Mouse (Mus musculus) lung, adult 18-20 months (tissue): ENCODE measurements at regions not wholly inside any gene's neighbourhood (a gene's known extent, or its start where the extent isn't known, plus 50 kb on each side); places are given as distances from the start of the nearest gene placed in this dataset.

Experiments used
- DNase-seq, 2 experiments: peaks; one replicate each; pipeline ENCODE4 v3.0.0; 2022; ENCODE audit warnings: mixed read lengths in 2 of 2

DNA sequence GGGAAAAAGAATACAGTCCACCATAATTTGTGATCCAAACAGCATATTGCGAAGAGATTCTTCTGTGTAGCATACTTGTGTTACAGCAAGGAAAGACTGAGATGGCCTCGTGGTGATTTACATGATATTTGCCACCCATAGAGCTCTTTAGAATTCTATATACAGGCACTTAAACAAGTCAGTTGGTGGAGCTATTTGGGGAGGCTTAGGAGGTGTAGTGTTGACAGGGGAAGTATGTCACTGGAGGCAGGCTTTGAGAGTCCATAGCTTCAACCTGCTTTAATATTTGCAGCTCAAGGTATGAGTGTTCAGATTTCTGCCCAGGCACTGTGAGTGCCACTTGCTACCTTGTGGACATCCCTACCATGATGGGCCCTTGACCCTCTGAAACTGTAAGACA lies 187.3 kb downstream of the Ostf1 start:
- DNase-seq: no peak

DNA sequence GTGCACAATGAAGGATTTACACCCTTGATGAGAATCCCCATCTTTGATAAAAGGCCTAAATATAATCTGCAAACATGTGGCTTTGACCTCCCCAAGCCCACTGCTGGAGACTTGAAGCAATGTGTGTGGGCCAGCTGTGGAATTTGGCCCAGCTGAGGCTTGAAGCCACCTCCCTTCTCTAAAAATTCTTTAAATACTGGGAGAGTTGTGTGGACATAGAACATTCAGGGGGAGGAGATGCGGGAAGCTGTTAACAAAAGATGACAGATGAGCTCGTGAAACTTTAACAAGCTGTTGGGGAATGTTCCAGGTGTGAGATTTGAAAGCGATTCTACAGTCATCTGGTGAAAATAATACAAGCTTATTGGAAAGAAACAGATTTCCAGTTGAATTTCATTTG lies 195.3 kb downstream of the Ostf1 start:
- no peak for DNase-seq

DNA sequence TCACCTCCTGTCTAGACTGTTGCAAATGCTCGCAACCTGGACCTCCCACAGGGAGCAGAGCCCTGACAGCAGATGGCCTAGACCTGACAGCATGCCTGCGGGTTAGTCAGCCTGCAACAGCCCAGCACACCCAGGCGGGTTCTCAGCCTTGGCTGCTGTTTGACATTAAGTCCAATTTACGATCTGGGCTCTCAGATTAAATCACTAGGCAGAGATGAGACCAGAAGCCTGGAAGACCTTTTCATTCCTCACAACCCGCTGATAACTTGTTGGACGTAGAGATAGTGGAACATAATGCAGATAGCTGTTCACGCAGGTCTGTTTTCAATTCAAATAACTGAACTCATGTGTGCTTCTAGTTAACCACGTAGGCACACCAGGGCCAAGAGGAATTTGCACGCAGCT lies 211.2 kb downstream of the Ostf1 start:
- DNase-seq: peak; percentile 4 to 21

- no peak for DNase-seq
These were observed 213.1 kb downstream of the Ostf1 start for GRCm38 (mm10) chr19:18418548-18418947.

GRCm38 (mm10) chr19:18377466-18378089 lies 254.0 kb downstream of the Ostf1 start:
- no peak for DNase-seq

DNA sequence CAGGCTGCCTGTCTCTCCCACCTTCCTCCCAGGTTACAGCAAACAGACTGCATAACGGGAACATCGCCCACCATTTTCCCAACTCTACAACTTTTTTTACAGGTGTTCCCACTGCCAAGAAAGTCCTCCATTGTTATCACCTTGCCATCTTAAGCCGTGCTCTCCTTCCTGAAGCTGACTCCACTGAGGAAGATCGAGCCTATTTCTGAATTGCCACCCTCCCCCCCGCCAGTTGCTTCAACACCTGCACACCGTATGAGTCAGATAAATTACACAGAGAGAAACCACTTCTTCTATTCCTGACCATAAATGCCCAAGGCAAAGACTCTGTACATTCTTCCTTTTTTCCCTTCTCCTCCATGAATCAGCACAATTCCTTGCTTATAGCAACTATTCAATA lies 263.0 kb downstream of the Ostf1 start:
- no peak for DNase-seq

GRCm38 (mm10) chr19:18353960-18354359 lies 277.7 kb downstream of the Ostf1 start:
- no peak for DNase-seq

- DNase-seq: no peak
These were observed 285.9 kb downstream of the Ostf1 start for GRCm38 (mm10) chr19:18345735-18346134.

DNA sequence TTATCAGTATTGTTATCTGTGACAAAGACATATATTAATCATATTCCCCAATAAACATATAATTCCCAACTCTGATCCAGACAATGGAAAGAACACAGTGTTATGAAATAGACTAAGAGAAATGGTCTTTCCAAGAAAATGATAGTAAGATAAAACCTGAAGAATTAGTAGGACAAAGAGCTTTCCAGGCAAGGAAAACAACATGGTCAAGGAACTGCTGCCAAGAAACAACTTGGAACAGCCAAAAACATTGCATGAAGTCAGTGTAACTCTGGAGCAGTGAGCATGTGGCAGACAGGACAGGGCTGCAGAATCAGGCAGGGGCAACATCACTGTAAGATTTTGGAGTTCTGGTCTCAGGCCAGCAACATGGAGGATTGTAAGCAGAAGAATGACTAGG lies 288.0 kb downstream of the Ostf1 start:
- peak; percentile 3 to 9 for DNase-seq

GRCm38 (mm10) chr19:18343003-18343402 lies 288.6 kb downstream of the Ostf1 start:
- DNase-seq: no peak

DNA sequence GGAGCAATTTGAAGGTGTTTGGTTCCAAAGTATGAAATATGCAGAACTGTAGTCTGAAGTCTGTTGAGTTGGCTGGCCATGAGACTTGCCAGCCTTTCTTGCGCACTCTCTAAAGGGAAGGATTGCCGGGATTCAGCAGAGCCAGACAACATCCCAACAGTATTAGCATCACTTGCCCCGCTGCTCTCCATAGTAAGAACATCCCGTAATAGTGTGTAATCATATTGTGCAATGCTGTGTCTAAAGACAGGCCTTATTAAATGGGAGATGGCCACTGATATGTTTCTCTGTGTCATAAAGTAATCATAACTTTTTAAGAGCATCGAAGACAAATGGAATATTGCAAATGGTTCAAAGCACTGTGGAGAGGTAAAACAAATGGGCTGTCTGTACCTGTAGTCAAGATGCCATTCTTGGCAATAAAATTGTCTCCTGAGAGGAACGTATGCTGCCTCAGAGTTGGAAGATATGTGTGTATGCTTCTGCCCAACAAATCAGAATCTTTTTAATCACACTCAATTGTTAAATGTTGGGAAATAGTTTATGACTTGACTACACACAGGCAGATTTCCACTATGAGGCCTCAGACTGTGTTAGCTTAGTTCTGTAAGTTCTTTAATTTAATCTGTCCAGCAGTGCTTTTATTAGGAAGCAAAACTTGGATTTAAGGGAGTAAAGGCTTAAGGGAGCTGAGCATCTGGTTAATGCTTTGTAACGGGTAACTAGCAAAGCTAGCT lies 293.6 kb downstream of the Ostf1 start:
- DNase-seq: no peak

GRCm38 (mm10) chr19:18336637-18337036 lies 295.0 kb downstream of the Ostf1 start:
- no peak for DNase-seq

- DNase-seq: no peak
These were observed 297.0 kb downstream of the Ostf1 start for GRCm38 (mm10) chr19:18334639-18335038.

DNA sequence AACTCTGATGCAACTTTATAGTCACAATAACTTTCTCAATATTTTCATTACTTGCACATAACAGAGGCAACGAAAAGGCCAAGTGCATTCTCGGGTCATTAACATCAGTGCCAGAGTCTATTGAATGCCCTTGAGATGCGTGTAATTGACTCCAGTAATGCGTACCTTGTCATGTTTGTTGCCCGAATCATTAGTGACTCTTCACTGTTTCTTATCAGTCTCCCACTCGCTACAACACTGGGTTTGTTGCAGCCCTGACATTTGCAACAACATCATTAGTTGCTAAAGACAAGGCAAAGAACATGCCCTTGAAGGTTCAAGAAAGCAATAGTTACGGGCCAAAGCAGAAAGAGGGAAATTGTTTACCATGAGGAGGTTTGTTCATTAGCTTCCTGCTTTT lies 299.8 kb downstream of the Ostf1 start:
- DNase-seq: no peak

DNA sequence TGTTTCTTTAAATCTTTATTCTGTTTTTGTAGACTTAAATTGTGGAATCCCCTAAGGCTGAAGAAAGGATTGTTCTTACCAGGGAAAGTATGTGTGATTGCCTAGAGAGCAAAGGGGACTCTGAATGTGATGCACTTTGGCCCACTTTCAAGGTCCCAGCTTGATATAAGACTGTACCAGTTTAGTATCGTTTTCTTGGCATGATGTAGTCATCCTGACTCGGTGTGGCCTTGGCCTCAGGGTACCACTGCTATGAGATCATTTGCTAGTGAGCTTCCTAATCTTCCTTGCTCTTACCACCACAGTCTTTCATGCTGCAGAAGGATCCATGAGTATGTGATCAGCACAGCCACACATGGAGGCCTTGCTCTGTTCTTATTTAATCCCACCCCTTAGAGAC lies 302.2 kb downstream of the Ostf1 start:
- no peak for DNase-seq

DNA sequence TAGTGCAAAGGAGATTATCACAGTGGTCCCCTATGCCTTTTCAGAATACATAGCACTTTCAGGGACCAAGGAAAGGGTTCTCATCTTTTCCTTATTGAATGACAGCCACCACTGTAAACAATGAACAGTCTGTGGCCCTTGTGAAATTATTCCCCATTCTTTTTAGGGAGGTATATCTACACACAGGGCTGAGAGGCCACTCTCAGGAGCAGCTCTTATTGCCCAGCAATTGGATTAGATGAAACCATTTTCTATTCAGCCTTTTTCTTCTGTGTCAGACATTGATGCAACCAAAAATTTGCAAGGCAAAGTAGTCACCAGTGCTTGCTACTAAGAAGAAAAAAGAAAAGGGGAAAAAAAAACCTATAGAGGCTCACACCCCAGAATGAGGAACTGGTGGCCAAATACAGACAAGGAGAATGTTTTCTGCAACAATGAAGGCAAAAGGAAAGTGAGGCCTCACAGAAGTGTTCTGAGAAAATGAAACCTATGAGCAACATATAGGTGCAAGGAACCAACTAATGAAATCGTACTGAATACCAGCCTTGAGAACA lies 313.2 kb downstream of the Ostf1 start:
- no peak for DNase-seq

DNA sequence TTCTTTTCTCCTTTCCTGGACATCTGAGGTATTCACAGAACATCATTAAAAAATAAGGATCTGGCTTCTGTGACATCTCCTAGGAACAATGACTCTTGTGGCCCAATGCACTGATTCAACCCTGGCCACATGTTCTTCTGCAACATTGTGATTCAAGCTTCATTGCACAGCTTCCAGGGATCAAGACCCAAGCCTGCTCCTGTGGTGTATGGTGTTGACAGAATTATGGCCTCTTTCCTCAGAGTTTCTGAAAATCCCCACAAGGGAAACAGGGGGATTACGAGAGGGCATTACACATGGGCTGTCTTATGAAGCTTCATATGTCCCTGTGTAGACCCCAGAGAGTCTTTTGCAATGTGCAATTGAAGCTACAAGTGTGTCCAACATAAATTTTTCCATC lies 358.2 kb downstream of the Ostf1 start:
- DNase-seq: no peak

DNA sequence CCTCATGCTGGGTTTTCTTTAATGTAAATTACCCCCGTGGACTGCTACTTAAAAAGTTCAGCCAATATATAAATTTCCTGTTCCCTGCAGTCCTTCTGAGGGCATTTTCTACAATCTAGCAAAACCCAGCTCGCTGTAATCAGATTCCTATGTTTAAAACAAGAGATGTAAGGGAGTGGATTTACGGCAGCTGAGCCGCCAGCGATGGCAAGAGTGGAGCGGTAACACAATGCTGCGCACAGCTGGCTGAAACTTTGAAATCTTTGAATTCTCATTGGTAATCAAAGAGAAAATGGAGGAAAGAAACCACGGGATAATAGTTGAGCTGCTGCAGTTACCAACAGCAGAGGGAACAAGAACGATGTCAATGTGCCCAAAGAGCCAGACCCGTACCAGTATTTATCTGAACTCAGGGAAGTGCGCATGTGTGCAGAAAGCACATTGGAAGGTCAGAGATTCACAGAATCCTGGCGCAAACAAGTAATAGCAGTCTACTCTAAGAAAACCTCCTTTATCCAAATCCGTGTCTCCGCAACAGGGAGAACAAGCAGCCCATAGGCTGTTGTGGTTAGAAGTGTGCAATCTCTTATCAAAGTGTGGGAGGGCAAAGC lies 376.4 kb downstream of the Ostf1 start:
- DNase-seq: no peak

DNA sequence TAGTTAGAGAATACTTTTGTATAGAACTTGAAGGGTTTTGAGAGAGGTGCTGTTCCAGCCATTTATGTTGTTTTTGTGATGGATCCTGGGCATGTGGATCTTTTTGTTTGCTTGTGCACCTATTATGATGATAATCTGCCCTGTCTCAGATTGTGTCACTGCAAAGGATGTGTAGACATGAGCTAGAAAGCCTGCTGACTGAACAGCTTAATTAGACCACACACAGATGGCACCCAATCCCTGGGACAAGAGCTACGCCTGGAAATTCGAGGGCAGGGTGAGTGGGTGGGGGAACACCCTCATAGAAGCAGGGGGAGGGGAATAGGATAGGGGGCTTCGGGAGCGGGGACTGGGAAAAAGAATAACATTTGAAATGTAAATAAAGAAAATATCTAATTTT lies 378.3 kb downstream of the Ostf1 start:
- DNase-seq: no peak
